Mouse (Mus musculus): ENCODE measurements at regions not wholly inside any gene's neighbourhood (a gene's known extent, or its start where the extent isn't known, plus 50 kb on each side); places are given as distances from the start of the nearest gene placed in this dataset.

- DNase-seq (ENCODE audit: low read depth, low spot score), result no peak
Observed at GRCm38 (mm10) chr17:52448701-52449100, 153.8 kb upstream of the Kcnh8 start.

- DNase-seq (ENCODE audit: low read depth, low spot score), result no peak
Observed at GRCm38 (mm10) chr17:52459303-52459996, 143.1 kb upstream of the Kcnh8 start.

GRCm38 (mm10) chr17:52459997-52460387 lies 142.5 kb upstream of the Kcnh8 start:
- DNase-seq (ENCODE audit: low read depth, low spot score), result no peak

- no peak for DNase-seq (ENCODE audit: low read depth, low spot score)
Observed at GRCm38 (mm10) chr17:52461264-52461663, 141.2 kb upstream of the Kcnh8 start.

- DNase-seq (ENCODE audit: low read depth, low spot score), result peak; percentile 44
Observed at GRCm38 (mm10) chr17:52461709-52462141, 140.8 kb upstream of the Kcnh8 start.

GRCm38 (mm10) chr17:52462361-52462760 lies 140.1 kb upstream of the Kcnh8 start:
- DNase-seq (ENCODE audit: low read depth, low spot score), result no peak

GRCm38 (mm10) chr17:52468464-52468863 lies 134.0 kb upstream of the Kcnh8 start:
- no peak for DNase-seq (ENCODE audit: low read depth, low spot score)

- DNase-seq (ENCODE audit: low read depth, low spot score), result no peak
Observed at GRCm38 (mm10) chr17:52479327-52480086, 123.0 kb upstream of the Kcnh8 start.

GRCm38 (mm10) chr17:52480087-52480638 lies 122.3 kb upstream of the Kcnh8 start:
- DNase-seq (ENCODE audit: low read depth, low spot score), result no peak

GRCm38 (mm10) chr17:52506760-52507159 lies 95.7 kb upstream of the Kcnh8 start:
- DNase-seq (ENCODE audit: low read depth, low spot score), result no peak

- no peak for DNase-seq (ENCODE audit: low read depth, low spot score)
Observed at GRCm38 (mm10) chr17:52530260-52530659, 72.2 kb upstream of the Kcnh8 start.
